Mouse (Mus musculus): ENCODE measurements around the gene 2610002M06Rik.

Gene 2610002M06Rik

GRCm38 (mm10) chrX:107816218-107816554 lies at the start of gene 2610002M06Rik:
Gene 2610002M06Rik (minus strand): TSS chrX:107816334.
- DNase-seq (ENCODE audit: low spot score), result peak; percentile 85

- no peak for DNase-seq (ENCODE audit: low spot score)
These were observed 42.0 kb upstream of the 2610002M06Rik start for GRCm38 (mm10) chrX:107858165-107858564.

GRCm38 (mm10) chrX:107816726-107817125 lies 592 bp upstream of the 2610002M06Rik start:
- no peak for DNase-seq (ENCODE audit: low spot score)

- DNase-seq (ENCODE audit: low spot score), result peak; percentile 2
These were observed 474 bp downstream of the 2610002M06Rik start for GRCm38 (mm10) chrX:107815502-107816217.

GRCm38 (mm10) chrX:107812120-107812519 lies 4.0 kb downstream of the 2610002M06Rik start:
- DNase-seq (ENCODE audit: low spot score), result no peak

- no peak for DNase-seq (ENCODE audit: low spot score)
These were observed 19.2 kb downstream of the 2610002M06Rik start for GRCm38 (mm10) chrX:107796919-107797318.

- DNase-seq (ENCODE audit: low spot score), result no peak
These were observed 20.3 kb downstream of the 2610002M06Rik start for GRCm38 (mm10) chrX:107795785-107796184.

GRCm38 (mm10) chrX:107792290-107792689 lies 23.8 kb downstream of the 2610002M06Rik start, which contains the start of gene Tent5d:
Gene Tent5d (plus strand): TSS chrX:107792590.
- DNase-seq (ENCODE audit: low spot score), result no peak

GRCm38 (mm10) chrX:107790750-107791493 lies 25.2 kb downstream of the 2610002M06Rik start:
- no peak for DNase-seq (ENCODE audit: low spot score)

GRCm38 (mm10) chrX:107790136-107790535 lies 26.0 kb downstream of the 2610002M06Rik start:
- no peak for DNase-seq (ENCODE audit: low spot score)

GRCm38 (mm10) chrX:107767896-107768295 lies 48.2 kb downstream of the 2610002M06Rik start:
- no peak for DNase-seq (ENCODE audit: low spot score)
